Mouse (Mus musculus) heart, embryonic 12.5 days (tissue): ENCODE measurements around the gene Cd2ap. TPM values are rescaled to one million over a fixed set of nuclear protein-coding genes. Genes with fewer than 3 reads are reported as not detected.

ENCODE experiments used
- ATAC-seq: fragments of 200-750 bp; cut with Nextera tagmentation; 2 replicates; pipeline ENCODE4 v1.8.0; 2017; ENCODE audit warnings: moderate TSS enrichment, moderate library complexity; ENCODE audit not compliant: insufficient number of reproducible peaks, low FRiP score
- H3K27ac ChIP-seq: fragments of 300-500 bp; sonication (generic); 2 replicates; pipeline ENCODE4 v1.5.1; 2016; ENCODE audit warnings: mild to moderate bottlenecking, moderate library complexity; ENCODE audit not compliant: poor library complexity, severe bottlenecking
- H3K27me3 ChIP-seq: fragments of 300-500 bp; sonication (generic); replicated peaks from 2 replicates; pipeline ENCODE4 v1.6.1; 2016; ENCODE audit warnings: mild to moderate bottlenecking, moderate library complexity
- H3K36me3 ChIP-seq: fragments of 300-500 bp; sonication (generic); 2 replicates; pipeline ENCODE4 v1.6.1; 2016; ENCODE audit warnings: mild to moderate bottlenecking, moderate library complexity
- H3K4me1 ChIP-seq: fragments of 300-500 bp; sonication (generic); replicated peaks from 2 replicates; pipeline ENCODE4 v1.6.1; 2016; ENCODE audit warnings: mild to moderate bottlenecking
- H3K4me2 ChIP-seq: fragments of 300-500 bp; sonication (generic); 2 replicates; pipeline ENCODE4 v1.6.1; 2016; ENCODE audit warnings: mild to moderate bottlenecking, moderate library complexity
- H3K4me3 ChIP-seq: fragments of 300-500 bp; sonication (generic); 2 replicates; pipeline ENCODE4 v1.5.1; 2016; ENCODE audit warnings: mild to moderate bottlenecking
- H3K9ac ChIP-seq: fragments of 300-500 bp; sonication (generic); 2 replicates; pipeline ENCODE4 v1.6.1; 2016; ENCODE audit warnings: mild to moderate bottlenecking, moderate library complexity
- H3K9me3 ChIP-seq: fragments of 300-500 bp; sonication (generic); replicated peaks from 2 replicates; pipeline ENCODE4 v1.6.1; 2016; ENCODE audit warnings: mild to moderate bottlenecking, moderate library complexity
- WGBS: fragments of 180-500 bp; shearing (Covaris S2); methylation state at CpG from one replicate; pipeline ENCODE4 v1.1.7; 2016; 5-methylcytosine and 5-hydroxymethylcytosine counted together
- polyA plus RNA-seq: library from polyadenylated mRNA; unstranded; fragments of >200 nt; fragmentation: Nextera tagmentation; extraction: Ambion mirVana; gene quantifications from 2 replicates; pipeline ENCODE4 v1.2.1, GENCODE M21; 2016

Cd2ap gene
- polyA plus RNA-seq, 1 experiment from 2014 or later, result 20.2 TPM

DNA sequence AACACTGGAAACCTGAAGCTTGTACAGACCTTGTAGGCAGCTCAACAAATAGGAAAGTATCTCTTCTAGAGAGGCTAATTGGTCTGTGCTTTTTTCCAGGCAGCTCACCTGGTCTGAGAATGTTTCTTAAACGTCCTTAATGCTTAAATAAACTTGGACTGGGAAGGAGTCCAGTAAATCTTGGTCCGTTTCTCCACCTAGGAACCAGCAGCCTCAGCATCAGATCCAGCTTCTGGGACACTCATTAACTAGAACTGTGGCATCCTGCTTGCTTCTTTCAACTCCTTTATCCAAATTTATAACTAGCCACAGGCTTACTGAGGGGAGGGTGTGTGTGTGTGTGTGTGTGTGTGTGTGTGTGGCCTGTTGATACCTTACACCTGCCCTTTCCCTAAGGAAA, 122.7 kb downstream of the Cd2ap start:
- Histone ChIP-seq H3K4me1 (no peaks in the 10 kb centered on the region), H3K9ac (no peak overlapping the region), H3K27me3 (no peaks in the 10 kb centered on the region), H3K27ac (no peak overlapping the region), H3K9me3 (no peaks in the 10 kb centered on the region), H3K4me3 (no peak overlapping the region), H3K4me2 (no peak overlapping the region), H3K36me3 (no peaks in the 10 kb centered on the region)
- no peak for ATAC-seq
- 59% methylated on average over 2 of the region's 2 CpGs for WGBS

DNA sequence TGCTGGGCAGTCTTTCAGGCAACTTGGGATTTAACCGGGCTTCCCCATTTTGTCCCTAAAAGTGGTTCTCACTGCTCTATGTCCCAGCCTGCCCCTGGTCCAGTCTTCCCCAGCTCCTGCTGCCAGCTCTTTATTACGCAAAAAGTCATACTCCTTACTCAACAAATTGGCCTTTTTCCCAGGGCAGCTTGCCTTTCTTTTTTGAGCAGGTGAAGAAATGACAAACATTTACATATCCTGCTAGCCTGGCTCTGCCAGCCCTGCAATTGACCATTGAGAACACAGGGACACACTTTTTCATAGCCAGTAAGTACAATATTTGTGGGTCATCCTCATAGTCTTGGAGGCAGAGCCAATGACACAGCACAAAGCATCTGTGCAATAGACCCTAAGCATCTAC, 124.3 kb downstream of the Cd2ap start:
- Histone ChIP-seq H3K4me1 (no peaks in the 10 kb centered on the region), H3K9ac (no peak overlapping the region), H3K4me3 (no peak overlapping the region), H3K9me3 (no peaks in the 10 kb centered on the region), H3K27ac (no peak overlapping the region), H3K27me3 (no peaks in the 10 kb centered on the region), H3K36me3 (no peaks in the 10 kb centered on the region), H3K4me2 (no peak overlapping the region)
- 81% methylated on average over 2 of the region's 2 CpGs for WGBS
- ATAC-seq, result no peak

- H3K9ac ChIP-seq, result no peak overlapping the region
- H3K36me3 ChIP-seq, result no peaks in the 10 kb centered on the region
- H3K27ac ChIP-seq, result no peak overlapping the region
- H3K9me3 ChIP-seq, result no peaks in the 10 kb centered on the region
- 69% methylated on average over 6 of the region's 6 CpGs for WGBS
- no peak overlapping the region for H3K4me2 ChIP-seq
- no peak for ATAC-seq
- H3K4me1 ChIP-seq, result peaks cover 13% of the 10 kb centered on the region; the same call in 1 of the 2 replicates
- H3K4me3 ChIP-seq, result no peak overlapping the region
- no peaks in the 10 kb centered on the region for H3K27me3 ChIP-seq
Observed at GRCm38 (mm10) chr17:42745657-42746420, 130.6 kb downstream of the Cd2ap start.

Other genes with a start within 250 kb of the Cd2ap start
- 0.18 TPM in 1 of 2 replicates, not detected in the other for gene Adgrf4, start 184.4 kb downstream of the Cd2ap start, polyA plus RNA-seq
- 0.11 and 0.18 TPM in 2 replicates for gene Adgrf2, start 134.5 kb downstream of the Cd2ap start, polyA plus RNA-seq
- 11.9 and 13.1 TPM in 2 replicates for gene Tnfrsf21, start 139.9 kb upstream of the Cd2ap start, polyA plus RNA-seq